Mouse (Mus musculus) ES-Bruce4 (cell line): Measurements from ENCODE around the gene Mlh1.

Experiments used
- EP300 ChIP-seq: IDR thresholded peaks from 2 replicates; pipeline ENCODE4 v1.6.1; 2011; ENCODE audit warnings: low read depth, low read length; ENCODE audit not compliant: insufficient read depth
- POLR2A ChIP-seq: IDR thresholded peaks from one replicate; pipeline ENCODE4 v1.8.1; 2011; ENCODE audit warnings: low read length; ENCODE audit not compliant: insufficient read depth

DNA sequence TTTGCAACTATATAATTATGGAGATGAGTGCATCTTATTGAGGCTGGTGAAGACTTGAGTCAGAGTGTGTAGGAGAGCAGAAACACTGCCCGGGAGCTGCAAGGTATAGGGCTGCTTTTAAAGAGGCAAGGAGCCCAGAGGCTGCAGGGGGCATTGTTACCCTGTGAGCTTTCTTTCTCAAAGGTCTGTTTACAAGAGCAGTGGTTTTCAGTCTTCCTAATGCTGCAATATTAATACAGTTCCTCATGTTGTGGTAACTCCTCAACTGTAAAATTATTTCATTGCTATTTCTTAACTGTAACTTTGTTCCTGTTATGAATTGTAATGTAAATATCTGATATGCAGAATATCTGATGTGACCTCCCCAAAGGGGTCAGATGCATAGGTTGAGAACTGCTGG, 50.0 kb downstream of the Mlh1 start:
- TF ChIP-seq POLR2A (no peak), EP300 (no peak)
